Mouse (Mus musculus) limb, embryonic 14.5 days (tissue): ENCODE data around the gene Junb. TPM values are rescaled to one million over a fixed set of nuclear protein-coding genes. Genes with fewer than 3 reads are reported as not detected.
A peak's percentile ranks its signal among the peaks of the same experiment; 100 is the strongest.

ENCODE experiments used
- ATAC-seq: fragments of 200-750 bp; cut with Nextera tagmentation; 2 replicates; pipeline ENCODE4 v1.8.0; 2017; ENCODE audit warnings: low read depth, moderate number of reproducible peaks, moderate TSS enrichment; ENCODE audit not compliant: low FRiP score
- DNase-seq: peaks from one replicate; pipeline ENCODE4 v3.0.0-alpha.2; 2015; ENCODE audit warnings: low spot score
- H3K27ac ChIP-seq: fragments of 300-500 bp; sonication (generic); replicated peaks from 2 replicates; pipeline ENCODE4 v1.5.1; 2014; ENCODE audit warnings: low read depth, mild to moderate bottlenecking, low read length, moderate library complexity, mixed read lengths
- H3K27me3 ChIP-seq: fragments of 300-500 bp; sonication (generic); 2 replicates; pipeline ENCODE4 v1.6.1; 2014; ENCODE audit warnings: low read length, mixed read lengths; ENCODE audit not compliant: control insufficient read depth, insufficient read depth
- H3K36me3 ChIP-seq: fragments of 300-500 bp; sonication (generic); 2 replicates; pipeline ENCODE4 v1.6.1; 2014; ENCODE audit warnings: mild to moderate bottlenecking, low read length, moderate library complexity, mixed read lengths; ENCODE audit not compliant: control insufficient read depth, insufficient read depth
- H3K4me1 ChIP-seq: fragments of 300-500 bp; sonication (generic); 2 replicates; pipeline ENCODE4 v1.6.1; 2014; ENCODE audit warnings: antibody characterized with exemption, low read length, mixed read lengths; ENCODE audit not compliant: control insufficient read depth, insufficient read depth
- H3K4me2 ChIP-seq: fragments of 300-500 bp; sonication (generic); replicated peaks from 2 replicates; pipeline ENCODE4 v1.6.1; 2014; ENCODE audit warnings: low read depth, mild to moderate bottlenecking, low read length, moderate library complexity; ENCODE audit not compliant: severe bottlenecking
- H3K4me3 ChIP-seq: fragments of 300-500 bp; sonication (generic); replicated peaks from 2 replicates; pipeline ENCODE4 v1.5.1; 2014; ENCODE audit warnings: low read length
- H3K9ac ChIP-seq: fragments of 300-500 bp; sonication (generic); 2 replicates; pipeline ENCODE4 v1.6.1; 2014; ENCODE audit warnings: mild to moderate bottlenecking, low read depth, low read length, moderate library complexity; ENCODE audit not compliant: severe bottlenecking
- H3K9me3 ChIP-seq: fragments of 300-500 bp; sonication (generic); 2 replicates; pipeline ENCODE4 v1.6.1; 2016; ENCODE audit warnings: low read length; ENCODE audit not compliant: control insufficient read depth
- POLR2A ChIP-seq: fragments of 200-500 bp; IDR thresholded peaks from 2 replicates; pipeline ENCODE4 v1.8.0; 2012; ENCODE audit warnings: inconsistent platforms, mild to moderate bottlenecking, moderate library complexity, borderline replicate concordance; ENCODE audit not compliant: insufficient read depth, insufficient read length; ENCODE audit errors: extremely low read depth
- WGBS: fragments of 180-500 bp; shearing (Covaris S2); extraction: QIAGEN DNeasy Blood & Tissue Kit; methylation state at CpG from one replicate; pipeline ENCODE4 v1.1.7; 2014; 5-methylcytosine and 5-hydroxymethylcytosine counted together
- polyA plus RNA-seq, 2 experiments: library from polyadenylated mRNA; depleted of rRNA in 1 of 2; stranded (reverse) in 1 of 2; unstranded in 1 of 2; fragments of >200 nt; fragmentation: Nextera tagmentation in 1 of 2; extraction: Ambion mirVana in 1 of 2; gene quantifications; 2 replicates each; pipeline versions ENCODE4 v1.2.1 to v1.2.3; 2012 to 2014

Gene Junb
- polyA plus RNA-seq, 2 experiments = 11.3 to 18.0 TPM

DNA sequence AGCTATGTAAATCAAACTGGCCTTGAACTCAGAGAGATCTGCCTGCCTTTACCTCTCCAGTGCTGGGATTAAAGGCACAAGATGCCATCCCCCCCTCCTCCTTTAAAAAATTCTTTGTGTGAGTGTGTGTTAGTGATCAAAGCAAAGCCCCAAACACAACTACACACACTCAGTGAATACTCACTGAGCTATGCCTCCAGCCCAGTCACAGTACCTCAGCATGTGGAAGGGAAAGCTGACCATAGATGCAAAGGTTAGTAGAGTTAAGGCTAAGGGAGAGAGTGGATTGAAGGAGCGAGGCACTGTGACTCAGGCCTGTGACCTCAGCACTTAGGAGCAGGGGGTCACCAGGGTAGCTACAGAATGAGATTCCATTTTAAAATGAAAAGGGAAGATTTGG is 5.4 kb downstream of the Junb start:
- ATAC-seq (no peak), DNase-seq (no peak)
- 100% methylated on average over 1 of the region's 1 CpGs for WGBS
- Histone ChIP-seq H3K27me3 (peaks cover 15% of the 10 kb centered on the region), H3K4me1 (peaks cover 35% of the 10 kb centered on the region), H3K9ac (no peak overlapping the region), H3K9me3 (no peaks in the 10 kb centered on the region), H3K36me3 (peaks cover 37% of the 10 kb centered on the region), H3K4me3 (no peak overlapping the region), H3K4me2 (no peak overlapping the region), H3K27ac (no peak overlapping the region)
- TF ChIP-seq POLR2A = no peak

- ATAC-seq (no peak), DNase-seq (no peak)
- H3K9me3 ChIP-seq = no peaks in the 10 kb centered on the region
- H3K27me3 ChIP-seq = no peaks in the 10 kb centered on the region
- H3K36me3 ChIP-seq = peaks cover 37% of the 10 kb centered on the region
- H3K4me3 ChIP-seq = peak overlapping the region; percentile 76
- no peak overlapping the region for H3K27ac ChIP-seq
- TF ChIP-seq POLR2A = no peak
- H3K4me1 ChIP-seq = peaks cover 25% of the 10 kb centered on the region
- peak overlapping the region; percentile 91 for H3K9ac ChIP-seq
- H3K4me2 ChIP-seq = peak overlapping the region; percentile 85
- WGBS = 55% methylated on average over 5 of the region's 5 CpGs
These were observed 7.6 kb downstream of the Junb start for GRCm38 (mm10) chr8:84970913-84971312.

GRCm38 (mm10) chr8:84970135-84970790 is 8.3 kb downstream of the Junb start:
- 6% methylated on average over 21 of the region's 21 CpGs for WGBS
- Histone ChIP-seq H3K27ac (peak overlapping the region; percentile 80), H3K27me3 (no peaks in the 10 kb centered on the region), H3K9ac (peak overlapping the region; percentile 91), H3K4me2 (peak overlapping the region; percentile 85), H3K9me3 (no peaks in the 10 kb centered on the region), H3K4me3 (peak overlapping the region; percentile 76), H3K36me3 (peaks cover 37% of the 10 kb centered on the region), H3K4me1 (peaks cover 23% of the 10 kb centered on the region)
- DNase-seq = no peak
- TF ChIP-seq POLR2A = no peak
- no peak for ATAC-seq

DNA sequence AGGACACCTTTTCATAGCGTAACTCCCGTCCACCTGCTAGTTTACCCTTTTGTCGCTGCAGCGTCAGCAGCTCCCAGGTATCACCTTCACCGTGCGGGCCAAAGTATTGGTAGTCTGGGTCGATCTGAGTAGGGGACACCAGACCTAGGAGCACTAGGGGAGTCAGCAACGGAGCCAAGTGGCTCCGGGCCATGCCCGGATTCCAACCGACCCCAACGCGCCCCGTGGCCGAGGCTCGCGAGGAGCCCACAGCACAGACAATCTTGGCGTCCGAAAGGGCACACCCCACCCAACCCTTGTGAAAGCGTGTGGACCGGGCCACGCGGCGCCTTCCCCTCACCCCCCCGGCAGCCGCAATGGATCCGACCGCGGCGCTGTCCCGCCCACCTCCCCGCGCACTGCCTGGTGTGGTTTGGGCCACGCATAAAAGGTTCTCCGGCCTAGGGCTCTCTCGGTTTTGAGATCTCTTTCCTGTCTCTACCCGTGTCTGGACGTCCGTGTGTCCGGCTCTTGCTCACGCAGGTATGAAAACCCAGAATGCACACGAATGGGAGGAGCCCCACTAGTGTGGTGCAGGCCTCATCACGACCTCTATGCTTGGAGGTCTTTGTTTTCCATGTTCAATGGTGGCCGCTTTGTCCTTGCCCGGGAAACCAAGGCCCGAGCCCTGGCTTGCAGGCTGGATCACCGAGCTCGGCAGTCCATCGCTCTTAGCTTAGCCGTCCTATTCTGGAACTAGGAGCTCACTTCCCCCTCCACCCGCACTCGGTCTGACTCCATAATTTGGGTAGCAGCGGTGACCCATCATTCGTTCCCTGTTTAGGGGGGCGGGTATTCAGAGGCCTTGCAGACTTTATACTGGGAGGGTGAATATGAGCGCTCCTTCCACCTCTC is 9.0 kb downstream of the Junb start, which contains the start of the genes Gm49661, Prdx2 and Rnaseh2a:
Gm49661 (minus strand) TSS at position 193 of the 894 bp plus-strand sequence.
Prdx2 (plus strand) TSS at position 347 of the 894 bp plus-strand sequence.
Rnaseh2a (minus strand) TSS at position 527 of the 894 bp plus-strand sequence.
- Histone ChIP-seq H3K4me2 (peak within 1 kb of the TSS; percentile 85), H3K36me3 (peaks cover 36% of the 10 kb centered on the region), H3K4me3 (peak within 1 kb of the TSS; percentile 76), H3K9me3 (no peaks in the 10 kb centered on the region), H3K4me1 (peaks cover 27% of the 10 kb centered on the region), H3K27me3 (no peaks in the 10 kb centered on the region), H3K27ac (peak within 1 kb of the TSS; percentile 80), H3K9ac (peak within 1 kb of the TSS; percentile 91)
- DNase-seq = peak; percentile 66
- WGBS = 1% methylated on average over 56 of the region's 56 CpGs
- TF ChIP-seq POLR2A = peak; percentile 40; the same call in 1 of the 2 replicates
- peak; percentile 82 for ATAC-seq

DNA sequence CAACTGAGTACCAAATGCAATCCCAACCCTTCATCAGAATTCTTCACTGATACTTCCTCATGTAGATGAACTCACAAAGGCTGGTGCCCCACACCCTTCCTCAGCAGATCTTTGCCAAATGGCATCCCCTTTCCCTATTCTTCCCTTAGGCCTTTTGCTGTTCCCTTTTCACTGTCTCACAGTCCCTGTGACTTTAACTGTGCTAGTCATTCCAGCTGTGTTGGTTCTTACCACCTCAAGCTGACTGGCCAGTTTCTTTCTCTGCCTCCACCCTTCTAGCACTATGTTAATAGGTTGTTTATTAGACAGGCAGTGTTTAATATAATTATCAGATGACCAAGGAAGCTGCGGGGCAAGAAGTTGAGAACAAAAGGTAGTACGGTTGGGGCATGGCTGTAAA is 9.9 kb downstream of the Junb start:
- ATAC-seq (no peak), DNase-seq (no peak)
- no peak for TF ChIP-seq POLR2A
- Histone ChIP-seq H3K27ac (peak overlapping the region; percentile 80), H3K4me3 (peak overlapping the region; percentile 76), H3K9me3 (no peaks in the 10 kb centered on the region), H3K4me1 (peaks cover 27% of the 10 kb centered on the region), H3K4me2 (peak overlapping the region; percentile 85), H3K9ac (peak overlapping the region; percentile 91), H3K27me3 (no peaks in the 10 kb centered on the region), H3K36me3 (peaks cover 29% of the 10 kb centered on the region)
- WGBS = 17% methylated on average over 2 of the region's 2 CpGs
